Mouse (Mus musculus) left cerebral cortex, postnatal 10 days (tissue): ENCODE data around the gene Irak4. TPM values are rescaled to one million over a fixed set of nuclear protein-coding genes. Genes with fewer than 3 reads are reported as not detected.

Experiments used
- DNase-seq, 2 experiments: peaks; one replicate each; pipeline ENCODE4 v3.0.0; 2021 to 2022; ENCODE audit warnings: low spot score in 2 of 2, mixed read lengths in 1 of 2; ENCODE audit errors: extremely low spot score in 1 of 2
- intact Hi-C: fragments of 180-260 bp; cut with DNase I; formaldehyde crosslinking; loops from one replicate; pipeline ENCODE4 v1.15.1; 2025
- total RNA-seq, 2 experiments: library from RNA; stranded (reverse); gene quantifications; 2 replicates each; pipeline ENCODE4 v1.2.3; 2021

Gene Irak4
- total RNA-seq, 2 experiments from 2014 or later, result 1.6 TPM

DNA sequence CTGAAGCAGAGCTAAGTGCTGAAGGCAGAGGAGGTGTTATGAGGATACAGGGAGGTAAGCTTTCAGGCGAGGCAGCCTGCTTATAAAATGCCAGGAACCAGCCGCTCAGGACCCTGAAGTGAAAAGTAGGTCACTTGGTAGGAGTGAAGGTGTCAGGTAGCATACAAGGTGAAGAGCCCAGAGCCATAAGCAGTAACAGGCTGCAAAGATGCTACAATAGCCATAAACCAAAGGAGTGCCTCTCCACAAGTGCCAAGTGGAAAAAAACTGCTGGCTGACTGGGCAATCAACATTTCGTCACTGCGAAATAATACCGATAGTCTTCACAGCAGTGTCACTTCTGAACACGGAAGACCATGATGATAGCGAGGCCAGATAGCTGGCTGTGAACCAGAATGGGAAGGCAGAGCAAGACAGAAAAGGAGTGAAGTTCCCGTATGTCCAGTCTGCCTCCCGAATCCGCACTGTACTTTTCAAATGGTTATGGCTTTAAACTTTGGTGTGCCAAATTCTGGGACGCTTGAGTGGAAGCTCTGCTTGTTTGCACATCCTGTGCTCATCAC, 56.8 kb downstream of the Irak4 start:
- DNase-seq, result no peak
- intact Hi-C loops, result loop anchor here (5.0 kb wide), 1 partner anchor 43 kb away; no protein-coding TSS in a partner anchor

DNA sequence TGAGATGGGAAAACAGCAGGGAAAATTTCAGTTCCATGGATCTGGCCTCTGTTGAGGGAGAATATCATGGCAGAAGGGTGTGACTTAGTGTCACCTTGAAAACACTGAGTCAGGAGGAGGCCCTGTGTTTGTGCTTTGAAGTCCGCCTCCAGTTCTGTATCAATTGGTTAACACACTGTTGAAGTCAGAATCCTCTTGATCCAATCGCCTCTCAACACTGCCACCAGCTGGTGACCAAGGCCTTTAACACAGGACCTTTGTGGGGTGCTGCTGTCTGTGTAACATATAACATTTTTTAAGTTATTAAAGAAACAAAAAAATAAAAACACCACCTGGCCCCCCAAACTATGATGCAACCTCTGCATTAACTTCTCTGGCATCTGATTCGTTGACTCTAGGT, 57.9 kb downstream of the Irak4 start:
- intact Hi-C loops, result loop anchor here (5.0 kb wide), 1 partner anchor 44 kb away; no protein-coding TSS in a partner anchor
- DNase-seq, result peak in 1 of 2 experiments; percentile 53

- DNase-seq, result no peak
- intact Hi-C loops, result loop anchor here (5.0 kb wide), 1 partner anchor 45 kb away; no protein-coding TSS in a partner anchor
These were observed 59.0 kb downstream of the Irak4 start for GRCm38 (mm10) chr15:94602441-94602840.

DNA sequence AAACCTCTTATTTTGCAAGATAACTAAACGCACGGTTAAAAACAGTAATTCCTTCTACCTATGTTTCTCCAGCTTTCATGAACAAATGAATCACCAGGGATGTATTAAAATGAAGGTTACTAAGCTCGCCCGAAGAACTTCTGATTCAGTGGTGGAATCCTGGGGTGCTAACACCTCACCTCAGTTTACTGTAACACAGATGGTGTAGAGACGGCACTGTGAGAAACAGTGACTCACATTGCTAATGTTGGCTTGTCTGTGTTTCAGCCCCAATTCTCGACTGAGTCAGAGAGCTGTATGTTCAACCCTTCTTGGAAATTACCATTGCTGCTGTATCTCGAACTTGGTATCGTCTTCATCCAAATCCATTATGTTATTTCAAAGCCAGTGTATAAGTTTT, 64.3 kb downstream of the Irak4 start:
- intact Hi-C loops, result no loop called here
- DNase-seq, result no peak

DNA sequence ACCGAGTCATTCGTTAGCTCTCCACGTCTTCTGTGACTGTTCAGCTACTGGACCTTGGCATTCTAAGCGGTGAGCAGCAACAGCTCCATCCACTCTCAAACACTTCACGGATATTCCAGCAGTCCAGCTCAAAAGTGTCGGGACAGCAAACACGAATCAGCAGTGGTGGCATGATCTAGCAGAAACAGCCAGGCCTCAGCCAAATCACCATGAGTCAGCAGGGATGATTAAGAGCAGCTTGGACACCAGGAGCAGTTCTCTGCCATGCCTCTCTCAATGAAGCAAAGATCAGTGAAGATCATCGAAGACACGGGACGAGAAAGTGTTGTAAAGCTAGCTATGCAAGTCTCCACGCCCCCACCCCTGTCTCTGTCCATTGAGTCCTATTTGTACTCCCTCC, 72.6 kb downstream of the Irak4 start:
- DNase-seq, result no peak
- intact Hi-C loops, result no loop called here

- intact Hi-C loops, result no loop called here
- no peak for DNase-seq
These were observed 77.5 kb downstream of the Irak4 start for GRCm38 (mm10) chr15:94620909-94621308.

GRCm38 (mm10) chr15:94628463-94628829, 85.0 kb downstream of the Irak4 start:
- intact Hi-C loops, result no loop called here
- DNase-seq, result no peak

DNA sequence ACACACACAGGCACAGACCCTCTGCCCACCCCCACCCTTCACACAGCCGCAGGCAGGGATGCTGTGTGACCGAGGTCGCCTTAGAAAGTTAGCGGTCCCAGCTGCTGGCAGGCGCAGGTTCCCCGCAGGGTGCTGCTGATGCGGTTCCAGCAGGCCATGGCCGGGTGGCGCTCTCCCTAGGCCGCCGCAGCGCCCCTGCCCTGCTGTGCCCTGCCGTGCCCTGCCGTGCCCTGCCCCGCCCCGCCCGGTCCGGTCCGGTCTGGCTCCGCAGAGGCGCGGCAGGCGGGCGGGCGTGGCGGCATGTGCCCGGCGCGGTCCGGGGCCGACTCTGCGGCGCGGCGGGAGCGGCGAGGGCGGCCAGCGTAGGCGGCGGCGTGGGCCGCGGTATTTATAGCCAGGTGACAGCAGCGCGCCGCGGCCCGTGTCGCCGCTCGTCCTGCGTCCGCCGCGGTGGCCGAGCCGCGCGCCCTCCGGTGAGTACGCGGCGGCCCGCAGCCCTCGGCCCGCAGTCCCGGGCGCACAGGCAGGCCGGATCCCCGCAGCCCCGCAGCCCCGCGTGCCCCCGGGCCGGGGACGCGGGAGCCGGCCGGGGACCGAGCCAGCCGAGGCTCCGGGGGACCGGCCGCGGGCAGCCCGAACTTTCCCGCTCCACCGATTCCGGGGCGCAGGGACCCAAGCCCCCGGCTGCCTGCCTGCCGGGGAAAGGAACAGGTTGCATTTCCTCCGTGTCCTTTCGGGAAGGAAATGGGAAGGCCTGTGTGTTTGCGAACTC, 85.6 kb downstream of the Irak4 start, which contains the start of gene Tmem117:
Gene Tmem117, plus strand, starts transcription at position 403 of the 772 bp plus-strand sequence.
- peak in 1 of 2 experiments; percentile 66 for DNase-seq
- intact Hi-C loops, result no loop called here

- intact Hi-C loops, result no loop called here
- DNase-seq, result no peak
These were observed 87.1 kb downstream of the Irak4 start for GRCm38 (mm10) chr15:94630553-94630952.

Other genes starting within 250 kb of the Irak4 start
- gene Adamts20, start 78.2 kb upstream of the Irak4 start, total RNA-seq, result 10 to 100 TPM; 12.5 to 14.2 TPM
- gene Pus7l, start 96 bp upstream of the Irak4 start, total RNA-seq, result 1 to 10 TPM; 4.3 to 4.6 TPM
- gene Twf1, start 46.2 kb downstream of the Irak4 start, total RNA-seq, result 10 to 100 TPM; 43.3 to 49.7 TPM
- gene Tmem117, start 85.6 kb downstream of the Irak4 start, total RNA-seq, result 10 to 100 TPM; 12.6 to 13.7 TPM